Mouse (Mus musculus) bone marrow, adult 2 months (tissue): ENCODE measurements around the gene Tdrd5.

Experiments used
- CTCF ChIP-seq: fragments of 200-500 bp; IDR thresholded peaks from 2 replicates; pipeline ENCODE4 v1.5.1; 2011; ENCODE audit warnings: low read length, control low read depth; ENCODE audit not compliant: control insufficient read depth, insufficient read depth
- POLR2A ChIP-seq: fragments of 200-500 bp; IDR thresholded peaks from 2 replicates; pipeline ENCODE4 v1.6.1; 2011; ENCODE audit warnings: low read depth, mild to moderate bottlenecking, control low read depth, low read length, borderline replicate concordance; ENCODE audit not compliant: control insufficient read depth

GRCm38 (mm10) chr1:156340847-156341246 lies 37.4 kb upstream of the Tdrd5 start:
- TF ChIP-seq CTCF, result no peak
- no peak for TF ChIP-seq POLR2A
